Mouse (Mus musculus) kidney, adult 2 months (tissue): ENCODE results near the gene Spint2.

Source experiments
- CTCF ChIP-seq: fragments of 200-500 bp; conservative IDR thresholded peaks from 2 replicates; pipeline ENCODE4 v1.5.1; 2011; ENCODE audit warnings: low read depth, mild to moderate bottlenecking, control low read depth, low read length, moderate library complexity, mixed read lengths; ENCODE audit not compliant: insufficient read depth, insufficient read length
- POLR2A ChIP-seq: fragments of 200-500 bp; IDR thresholded peaks from one replicate; pipeline ENCODE4 v1.6.1; 2011; ENCODE audit warnings: low read depth, low read length, control low read depth

DNA sequence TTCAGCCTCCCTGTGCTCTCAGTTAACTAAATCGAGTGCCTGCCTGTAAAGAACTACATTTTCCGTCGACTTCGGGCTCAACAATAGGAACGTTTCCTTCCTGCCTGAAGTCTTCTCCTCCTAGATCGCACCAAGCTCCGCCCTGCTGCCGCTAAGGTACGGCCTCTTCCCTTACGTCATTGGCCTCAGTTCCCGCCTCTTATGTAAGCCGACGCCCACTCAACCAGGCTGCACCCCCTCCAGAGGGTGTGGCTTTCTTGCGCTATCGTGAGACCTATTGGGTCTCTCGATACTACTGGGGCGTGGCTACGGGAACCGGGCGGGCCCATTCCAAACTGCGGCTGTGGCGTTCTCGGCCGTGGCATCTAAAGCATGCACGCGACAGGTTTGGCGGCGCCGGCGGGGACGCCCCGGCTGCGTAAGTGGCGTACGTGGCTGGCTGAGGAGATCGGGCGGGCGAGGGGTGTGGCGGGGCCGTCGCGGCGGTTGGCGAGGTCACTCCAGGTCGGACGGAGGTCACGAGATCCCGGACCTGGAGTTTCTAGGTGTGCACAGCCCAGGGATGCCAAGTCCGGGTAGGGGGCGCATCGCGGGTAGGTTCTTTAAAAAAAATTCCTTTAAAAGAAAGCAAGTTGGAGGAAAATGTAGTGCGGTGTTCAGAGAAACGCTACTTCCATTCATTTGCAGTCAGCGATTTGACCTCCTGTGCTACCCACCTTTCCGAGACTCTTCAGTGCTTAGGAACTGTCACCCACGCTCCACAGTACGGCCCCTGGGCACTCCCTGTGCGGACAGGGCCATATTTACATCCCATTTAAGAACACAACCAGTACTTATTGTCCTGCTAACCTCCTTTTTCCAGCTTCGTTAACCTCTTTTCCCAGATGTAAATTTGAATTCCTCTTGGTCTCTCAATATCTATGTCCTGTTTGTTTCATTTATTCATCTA is 43.4 kb downstream of the Spint2 start, which contains the start of gene Yif1b:
- TF ChIP-seq POLR2A: peak; percentile 45
- TF ChIP-seq CTCF: no peak
